Mouse (Mus musculus): ENCODE measurements at regions not wholly inside any gene's neighbourhood (a gene's known extent, or its start where the extent isn't known, plus 50 kb on each side); places are given as distances from the start of the nearest gene placed in this dataset.

GRCm38 (mm10) chr8:116227003-116227402 lies 277.8 kb upstream of the Dynlrb2 start:
- Histone ChIP-seq H3K4me3 (replicated peaks; ENCODE audit: extremely low read depth, low read depth, low read length) (no peak overlapping the region), H3K4me1 (ENCODE audit: control insufficient read depth, insufficient read depth, low read length) (no peaks in the 10 kb centered on the region)
- WGBS = 78% methylated on average over 11 of the region's 11 CpGs
- DNase-seq = no peak
- no peak for TF ChIP-seq POLR2A (IDR thresholded peaks at IDR 0.05; ENCODE audit: borderline replicate concordance, extremely low read depth, low read depth, low read length)
- TF ChIP-seq CTCF (IDR thresholded peaks at IDR 0.05; ENCODE audit: insufficient read depth, low read length) = no peak

- 97% methylated on average over 2 of the region's 2 CpGs for WGBS
- Histone ChIP-seq H3K4me1 (ENCODE audit: control insufficient read depth, insufficient read depth, low read length) (no peaks in the 10 kb centered on the region), H3K4me3 (replicated peaks; ENCODE audit: extremely low read depth, low read depth, low read length) (no peak overlapping the region)
- no peak for TF ChIP-seq CTCF (IDR thresholded peaks at IDR 0.05; ENCODE audit: insufficient read depth, low read length)
- no peak for TF ChIP-seq POLR2A (IDR thresholded peaks at IDR 0.05; ENCODE audit: borderline replicate concordance, extremely low read depth, low read depth, low read length)
- DNase-seq = no peak
These were observed 281.5 kb upstream of the Dynlrb2 start for GRCm38 (mm10) chr8:116223235-116223634.

- TF ChIP-seq POLR2A (IDR thresholded peaks at IDR 0.05; ENCODE audit: borderline replicate concordance, extremely low read depth, low read depth, low read length) (no peak), CTCF (IDR thresholded peaks at IDR 0.05; ENCODE audit: insufficient read depth, low read length) (no peak)
- H3K4me1 ChIP-seq (ENCODE audit: control insufficient read depth, insufficient read depth, low read length) = no peaks in the 10 kb centered on the region
- DNase-seq = no peak
- H3K4me3 ChIP-seq (replicated peaks; ENCODE audit: extremely low read depth, low read depth, low read length) = no peak overlapping the region
- WGBS = 63% methylated on average over 5 of the region's 5 CpGs
These were observed 288.9 kb upstream of the Dynlrb2 start for GRCm38 (mm10) chr8:116215909-116216308.

- WGBS = 24% methylated on average over 5 of the region's 5 CpGs
- Histone ChIP-seq H3K4me3 (replicated peaks; ENCODE audit: extremely low read depth, low read depth, low read length) (no peak overlapping the region), H3K4me1 (ENCODE audit: control insufficient read depth, insufficient read depth, low read length) (no peaks in the 10 kb centered on the region)
- no peak for DNase-seq
- TF ChIP-seq POLR2A (IDR thresholded peaks at IDR 0.05; ENCODE audit: borderline replicate concordance, extremely low read depth, low read depth, low read length) (no peak), CTCF (IDR thresholded peaks at IDR 0.05; ENCODE audit: insufficient read depth, low read length) (no peak)
These were observed 289.4 kb upstream of the Dynlrb2 start for GRCm38 (mm10) chr8:116215286-116215860.

GRCm38 (mm10) chr8:116203631-116204030 lies 301.1 kb upstream of the Dynlrb2 start:
- WGBS = 69% methylated on average over 2 of the region's 2 CpGs
- no peak for TF ChIP-seq CTCF (IDR thresholded peaks at IDR 0.05; ENCODE audit: insufficient read depth, low read length)
- no peak for TF ChIP-seq POLR2A (IDR thresholded peaks at IDR 0.05; ENCODE audit: borderline replicate concordance, extremely low read depth, low read depth, low read length)
- DNase-seq = no peak
- Histone ChIP-seq H3K4me1 (ENCODE audit: control insufficient read depth, insufficient read depth, low read length) (no peaks in the 10 kb centered on the region), H3K4me3 (replicated peaks; ENCODE audit: extremely low read depth, low read depth, low read length) (no peak overlapping the region)

- DNase-seq = no peak
- TF ChIP-seq CTCF (IDR thresholded peaks at IDR 0.05; ENCODE audit: insufficient read depth, low read length) = no peak
- TF ChIP-seq POLR2A (IDR thresholded peaks at IDR 0.05; ENCODE audit: borderline replicate concordance, extremely low read depth, low read depth, low read length) = no peak
- no peak overlapping the region for H3K4me3 ChIP-seq (replicated peaks; ENCODE audit: extremely low read depth, low read depth, low read length)
- H3K4me1 ChIP-seq (ENCODE audit: control insufficient read depth, insufficient read depth, low read length) = no peaks in the 10 kb centered on the region
- 84% methylated on average over 11 of the region's 11 CpGs for WGBS
These were observed 304.2 kb upstream of the Dynlrb2 start for GRCm38 (mm10) chr8:116200459-116200999.

GRCm38 (mm10) chr8:116196623-116197184 lies 308.1 kb upstream of the Dynlrb2 start:
- TF ChIP-seq POLR2A (IDR thresholded peaks at IDR 0.05; ENCODE audit: borderline replicate concordance, extremely low read depth, low read depth, low read length) (no peak), CTCF (IDR thresholded peaks at IDR 0.05; ENCODE audit: insufficient read depth, low read length) (no peak)
- H3K4me1 ChIP-seq (ENCODE audit: control insufficient read depth, insufficient read depth, low read length) = no peaks in the 10 kb centered on the region
- 92% methylated on average over 9 of the region's 9 CpGs for WGBS
- H3K4me3 ChIP-seq (replicated peaks; ENCODE audit: extremely low read depth, low read depth, low read length) = no peak overlapping the region
- DNase-seq = no peak

- Histone ChIP-seq H3K4me1 (ENCODE audit: control insufficient read depth, insufficient read depth, low read length) (no peaks in the 10 kb centered on the region), H3K4me3 (replicated peaks; ENCODE audit: extremely low read depth, low read depth, low read length) (no peak overlapping the region)
- no peak for TF ChIP-seq POLR2A (IDR thresholded peaks at IDR 0.05; ENCODE audit: borderline replicate concordance, extremely low read depth, low read depth, low read length)
- no peak for TF ChIP-seq CTCF (IDR thresholded peaks at IDR 0.05; ENCODE audit: insufficient read depth, low read length)
- WGBS = 39% methylated on average over 3 of the region's 3 CpGs
- DNase-seq = no peak
These were observed 312.7 kb upstream of the Dynlrb2 start for GRCm38 (mm10) chr8:116192096-116192495.

GRCm38 (mm10) chr8:116185206-116185605 lies 319.6 kb upstream of the Dynlrb2 start:
- Histone ChIP-seq H3K4me1 (ENCODE audit: control insufficient read depth, insufficient read depth, low read length) (no peaks in the 10 kb centered on the region), H3K4me3 (replicated peaks; ENCODE audit: extremely low read depth, low read depth, low read length) (no peak overlapping the region)
- 80% methylated on average over 7 of the region's 7 CpGs for WGBS
- no peak for DNase-seq
- TF ChIP-seq CTCF (IDR thresholded peaks at IDR 0.05; ENCODE audit: insufficient read depth, low read length) (no peak), POLR2A (IDR thresholded peaks at IDR 0.05; ENCODE audit: borderline replicate concordance, extremely low read depth, low read depth, low read length) (no peak)

GRCm38 (mm10) chr8:116184241-116184640 lies 320.5 kb upstream of the Dynlrb2 start:
- TF ChIP-seq CTCF (IDR thresholded peaks at IDR 0.05; ENCODE audit: insufficient read depth, low read length) (no peak), POLR2A (IDR thresholded peaks at IDR 0.05; ENCODE audit: borderline replicate concordance, extremely low read depth, low read depth, low read length) (no peak)
- 63% methylated on average over 8 of the region's 8 CpGs for WGBS
- Histone ChIP-seq H3K4me3 (replicated peaks; ENCODE audit: extremely low read depth, low read depth, low read length) (no peak overlapping the region), H3K4me1 (ENCODE audit: control insufficient read depth, insufficient read depth, low read length) (no peaks in the 10 kb centered on the region)
- no peak for DNase-seq
